Mouse (Mus musculus) A20 (cell line): ENCODE measurements around the gene Huwe1.

ENCODE experiments used
- DNase-seq: peaks from one replicate; pipeline ENCODE4 v3.0.0-alpha.2; 2011; ENCODE audit warnings: low read depth, low spot score

Gene Huwe1

GRCm38 (mm10) chrX:151950231-151950630, 149.6 kb downstream of the Huwe1 start:
- DNase-seq, result no peak

- DNase-seq, result no peak
Measured at GRCm38 (mm10) chrX:151951181-151951580, 150.6 kb downstream of the Huwe1 start.
